Mouse (Mus musculus): Measurements from ENCODE around the gene Scarb1. TPM values are rescaled to one million over a fixed set of nuclear protein-coding genes. Genes with fewer than 3 reads are reported as not detected.

The Scarb1 gene
- polyA plus RNA-seq, 1 experiment, result not detected

DNA sequence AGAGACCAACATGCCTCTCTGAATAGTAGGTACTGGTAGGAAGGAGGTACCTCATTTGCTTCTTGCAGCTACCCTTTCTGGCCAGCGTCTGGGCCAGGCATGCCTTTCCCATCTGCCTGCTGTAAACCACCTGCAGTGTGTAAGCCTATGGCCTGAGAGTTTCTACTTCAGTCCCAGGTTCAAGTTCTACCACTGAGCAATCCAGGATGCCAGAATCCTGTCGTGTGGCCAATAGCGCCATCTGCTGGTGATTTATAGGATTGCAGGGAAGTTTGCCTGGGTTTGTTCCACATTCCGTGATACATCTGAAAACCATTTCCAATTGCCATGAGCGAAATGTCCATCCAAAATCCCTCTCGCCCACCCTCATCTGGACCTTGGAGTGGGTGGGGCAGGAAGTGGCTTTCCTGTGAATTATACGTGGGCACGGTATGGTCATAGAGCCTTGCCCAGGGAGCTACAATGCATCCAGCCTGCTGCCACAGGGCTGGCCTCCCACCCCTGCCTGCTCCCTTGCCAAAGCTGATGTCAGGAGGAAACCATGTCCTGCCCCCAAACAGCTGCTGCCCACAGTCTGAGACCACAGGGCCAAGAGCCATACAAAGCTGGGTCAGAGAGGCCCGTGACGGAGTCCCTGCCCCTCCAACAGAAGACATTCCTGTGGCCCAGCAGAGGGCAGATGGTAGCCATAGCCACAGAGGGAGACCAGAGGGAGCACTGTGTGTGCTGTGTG is 72.7 kb downstream of the Scarb1 start:
- WGBS, result 13% methylated on average over 10 of the region's 10 CpGs
- TF ChIP-seq CTCF (IDR thresholded peaks at IDR 0.05; ENCODE audit: insufficient read depth, low read depth, low read length) (no peak; the same call in 1 of the 2 replicates), POLR2A (IDR thresholded peaks at IDR 0.05; ENCODE audit: insufficient read depth, low read depth, low read length) (no peak)
- Histone ChIP-seq H3K4me1 (ENCODE audit: control insufficient read depth, insufficient read depth, low read length) (peaks cover 44% of the 10 kb centered on the region), H3K27ac (ENCODE audit: insufficient read depth, low read depth, low read length) (peak overlapping the region; percentile 41), H3K4me3 (ENCODE audit: insufficient read depth, low read depth, low read length) (no peak overlapping the region)

DNA sequence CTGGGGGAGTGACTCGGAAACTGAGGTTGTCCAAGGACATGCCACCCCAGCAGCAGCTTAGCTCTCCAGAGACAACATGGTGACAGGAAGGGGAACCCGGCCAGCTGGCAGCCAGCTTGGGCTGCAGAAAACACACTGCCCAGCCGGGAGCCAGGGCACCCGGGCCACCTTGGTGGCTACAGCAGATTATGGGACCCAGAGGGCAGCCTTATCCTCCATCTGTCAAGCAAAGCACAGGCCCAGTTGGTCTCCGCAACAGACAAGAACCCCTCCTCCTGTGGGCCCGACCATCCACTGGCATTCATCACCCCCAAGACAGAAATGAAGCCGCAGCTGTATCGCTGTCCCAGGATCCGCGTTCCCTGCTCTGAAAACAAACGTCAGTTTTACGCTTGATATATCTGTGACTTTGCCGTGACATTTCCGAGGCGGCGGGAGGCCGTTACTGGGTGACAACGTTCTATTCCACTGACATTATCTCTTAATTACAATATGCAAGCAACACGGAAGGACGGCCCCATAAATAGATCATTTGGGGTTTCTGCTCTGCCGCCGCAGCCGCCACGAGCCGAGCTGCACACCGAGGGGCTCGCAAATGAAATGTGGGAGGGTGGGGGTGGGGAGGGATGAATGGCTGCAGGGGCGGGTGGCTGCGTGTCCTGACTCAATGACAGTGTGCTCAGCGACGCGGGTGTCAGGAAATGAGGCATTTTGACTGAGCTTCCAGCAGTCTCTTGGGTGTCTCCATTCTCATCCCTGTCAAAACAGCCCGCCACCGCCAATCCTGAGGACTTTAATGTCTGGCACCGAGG is 73.5 kb downstream of the Scarb1 start:
- no peak for TF ChIP-seq POLR2A (IDR thresholded peaks at IDR 0.05; ENCODE audit: insufficient read depth, low read depth, low read length)
- TF ChIP-seq CTCF (IDR thresholded peaks at IDR 0.05; ENCODE audit: insufficient read depth, low read depth, low read length), result no peak
- 15% methylated on average over 35 of the region's 35 CpGs for WGBS
- Histone ChIP-seq H3K4me1 (ENCODE audit: control insufficient read depth, insufficient read depth, low read length) (peaks cover 51% of the 10 kb centered on the region), H3K27ac (ENCODE audit: insufficient read depth, low read depth, low read length) (peak overlapping the region; percentile 53), H3K4me3 (ENCODE audit: insufficient read depth, low read depth, low read length) (no peak overlapping the region)

GRCm38 (mm10) chr5:125266128-125266527 is 74.8 kb downstream of the Scarb1 start:
- WGBS, result 51% methylated on average over 9 of the region's 9 CpGs
- H3K4me3 ChIP-seq (ENCODE audit: insufficient read depth, low read depth, low read length), result no peak overlapping the region
- peaks cover 59% of the 10 kb centered on the region for H3K4me1 ChIP-seq (ENCODE audit: control insufficient read depth, insufficient read depth, low read length)
- peak overlapping the region; percentile 23; the same call in 1 of the 2 replicates for H3K27ac ChIP-seq (ENCODE audit: insufficient read depth, low read depth, low read length)
- TF ChIP-seq CTCF (IDR thresholded peaks at IDR 0.05; ENCODE audit: insufficient read depth, low read depth, low read length), result no peak
- TF ChIP-seq POLR2A (IDR thresholded peaks at IDR 0.05; ENCODE audit: insufficient read depth, low read depth, low read length), result no peak

GRCm38 (mm10) chr5:125264700-125265099 is 76.2 kb downstream of the Scarb1 start:
- Histone ChIP-seq H3K4me3 (ENCODE audit: insufficient read depth, low read depth, low read length) (no peak overlapping the region), H3K27ac (ENCODE audit: insufficient read depth, low read depth, low read length) (0 out of 2 replicates have a peak overlapping the region, but pooled peaks have one; percentile 18), H3K4me1 (ENCODE audit: control insufficient read depth, insufficient read depth, low read length) (peaks cover 59% of the 10 kb centered on the region)
- WGBS, result 38% methylated on average over 17 of the region's 17 CpGs
- TF ChIP-seq CTCF (IDR thresholded peaks at IDR 0.05; ENCODE audit: insufficient read depth, low read depth, low read length), result no peak
- no peak for TF ChIP-seq POLR2A (IDR thresholded peaks at IDR 0.05; ENCODE audit: insufficient read depth, low read depth, low read length)

GRCm38 (mm10) chr5:125262578-125262977 is 78.3 kb downstream of the Scarb1 start:
- peak overlapping the region; percentile 59 for H3K27ac ChIP-seq (ENCODE audit: insufficient read depth, low read depth, low read length)
- 19% methylated on average over 7 of the region's 7 CpGs for WGBS
- peaks cover 42% of the 10 kb centered on the region for H3K4me1 ChIP-seq (ENCODE audit: control insufficient read depth, insufficient read depth, low read length)
- TF ChIP-seq POLR2A (IDR thresholded peaks at IDR 0.05; ENCODE audit: insufficient read depth, low read depth, low read length) (no peak), CTCF (IDR thresholded peaks at IDR 0.05; ENCODE audit: insufficient read depth, low read depth, low read length) (no peak)
- no peak overlapping the region for H3K4me3 ChIP-seq (ENCODE audit: insufficient read depth, low read depth, low read length)

- TF ChIP-seq POLR2A (IDR thresholded peaks at IDR 0.05; ENCODE audit: insufficient read depth, low read depth, low read length), result no peak
- TF ChIP-seq CTCF (IDR thresholded peaks at IDR 0.05; ENCODE audit: insufficient read depth, low read depth, low read length), result no peak
- WGBS, result 38% methylated on average over 4 of the region's 5 CpGs
- no peak overlapping the region for H3K4me3 ChIP-seq (ENCODE audit: insufficient read depth, low read depth, low read length)
- H3K4me1 ChIP-seq (ENCODE audit: control insufficient read depth, insufficient read depth, low read length), result peaks cover 25% of the 10 kb centered on the region
- peak overlapping the region; percentile 53 for H3K27ac ChIP-seq (ENCODE audit: insufficient read depth, low read depth, low read length)
Observed at GRCm38 (mm10) chr5:125253917-125254316, 87.0 kb downstream of the Scarb1 start.

DNA sequence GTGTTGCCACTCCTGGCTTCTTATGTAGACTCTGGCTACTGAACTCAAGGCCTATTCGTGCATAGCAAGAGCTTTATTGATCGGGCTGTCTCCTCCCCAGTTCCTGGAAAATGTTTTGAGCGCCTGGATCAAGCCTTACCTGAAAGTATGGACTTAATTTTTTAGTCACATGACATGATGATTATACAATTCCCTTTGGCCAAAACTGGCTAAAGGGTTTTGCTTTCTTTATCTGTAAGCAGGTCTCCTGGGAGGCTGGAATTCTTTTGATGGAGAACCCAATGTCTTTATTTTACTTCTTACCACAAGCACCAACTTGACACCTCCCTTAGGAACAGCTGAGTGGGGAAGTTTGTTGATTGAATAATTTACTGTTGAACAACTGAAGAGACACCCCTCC is 87.4 kb downstream of the Scarb1 start:
- TF ChIP-seq POLR2A (IDR thresholded peaks at IDR 0.05; ENCODE audit: insufficient read depth, low read depth, low read length) (no peak), CTCF (IDR thresholded peaks at IDR 0.05; ENCODE audit: insufficient read depth, low read depth, low read length) (no peak)
- H3K27ac ChIP-seq (ENCODE audit: insufficient read depth, low read depth, low read length), result 0 out of 2 replicates have a peak overlapping the region, but pooled peaks have one; percentile 8
- peaks cover 25% of the 10 kb centered on the region for H3K4me1 ChIP-seq (ENCODE audit: control insufficient read depth, insufficient read depth, low read length)
- 95% methylated on average over 3 of the region's 3 CpGs for WGBS
- no peak overlapping the region for H3K4me3 ChIP-seq (ENCODE audit: insufficient read depth, low read depth, low read length)

DNA sequence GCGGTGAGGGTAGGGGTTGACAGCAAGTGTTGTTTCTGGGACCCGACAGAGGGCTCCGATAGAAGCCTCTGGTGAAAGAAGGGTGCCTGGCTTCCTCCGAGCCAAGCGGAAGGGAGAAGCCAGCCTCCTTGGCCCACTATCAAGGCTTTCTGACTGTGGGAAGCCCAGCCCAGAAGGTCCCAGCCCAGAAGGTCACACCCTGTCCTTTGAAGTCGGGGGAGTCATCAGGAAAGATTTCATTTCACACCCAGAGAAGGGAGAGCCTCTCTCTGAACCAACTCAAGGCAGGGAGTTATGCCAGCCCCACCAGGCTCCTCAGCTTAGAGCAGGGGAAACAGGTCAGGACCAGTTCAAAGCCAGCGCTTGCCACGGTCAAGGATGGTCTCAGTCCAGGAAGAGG is 88.2 kb downstream of the Scarb1 start:
- H3K4me1 ChIP-seq (ENCODE audit: control insufficient read depth, insufficient read depth, low read length), result peaks cover 25% of the 10 kb centered on the region
- no peak overlapping the region for H3K4me3 ChIP-seq (ENCODE audit: insufficient read depth, low read depth, low read length)
- TF ChIP-seq POLR2A (IDR thresholded peaks at IDR 0.05; ENCODE audit: insufficient read depth, low read depth, low read length) (no peak), CTCF (IDR thresholded peaks at IDR 0.05; ENCODE audit: insufficient read depth, low read depth, low read length) (no peak)
- 62% methylated on average over 8 of the region's 8 CpGs for WGBS
- H3K27ac ChIP-seq (ENCODE audit: insufficient read depth, low read depth, low read length), result peak overlapping the region; percentile 61; the same call in 1 of the 2 replicates

Data from olfactory bulb, adult 2 months (tissue).